Mouse (Mus musculus) stomach, postnatal 0 days (tissue): ENCODE measurements around the gene Scaf1.

Experiments used
- CTCF ChIP-seq: IDR thresholded peaks from 2 replicates; pipeline ENCODE4 v1.5.1; 2016; ENCODE audit warnings: antibody characterized with exemption, low read depth, mild to moderate bottlenecking, moderate library complexity
- EP300 ChIP-seq: optimal IDR thresholded peaks from 2 replicates; pipeline ENCODE3; 2016; ENCODE audit warnings: antibody characterized with exemption

DNA sequence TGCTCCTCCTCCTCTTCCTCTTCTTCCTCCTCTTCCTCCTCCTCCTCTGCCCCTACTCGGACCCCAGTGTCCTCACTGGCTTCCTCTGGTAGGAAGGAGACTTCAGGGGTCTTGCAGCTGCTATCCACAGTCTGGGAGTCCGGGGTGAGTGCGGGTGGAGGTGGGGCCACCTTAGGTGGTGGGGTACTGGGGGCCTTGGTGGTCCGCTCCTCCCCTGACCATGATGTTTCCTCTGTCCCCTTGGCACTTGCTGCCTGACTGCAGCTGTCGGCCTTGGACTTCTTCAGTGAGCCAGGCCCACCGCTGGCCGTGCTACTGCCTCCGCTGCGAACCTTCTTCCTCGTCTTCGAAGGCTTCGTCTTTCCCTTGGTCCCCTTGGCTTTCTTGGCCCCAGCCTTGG lies 9.7 kb downstream of the Scaf1 start:
- TF ChIP-seq CTCF, result no peak
- TF ChIP-seq EP300, result no peak
